Mouse (Mus musculus): ENCODE data around the gene Pecam1.

DNA sequence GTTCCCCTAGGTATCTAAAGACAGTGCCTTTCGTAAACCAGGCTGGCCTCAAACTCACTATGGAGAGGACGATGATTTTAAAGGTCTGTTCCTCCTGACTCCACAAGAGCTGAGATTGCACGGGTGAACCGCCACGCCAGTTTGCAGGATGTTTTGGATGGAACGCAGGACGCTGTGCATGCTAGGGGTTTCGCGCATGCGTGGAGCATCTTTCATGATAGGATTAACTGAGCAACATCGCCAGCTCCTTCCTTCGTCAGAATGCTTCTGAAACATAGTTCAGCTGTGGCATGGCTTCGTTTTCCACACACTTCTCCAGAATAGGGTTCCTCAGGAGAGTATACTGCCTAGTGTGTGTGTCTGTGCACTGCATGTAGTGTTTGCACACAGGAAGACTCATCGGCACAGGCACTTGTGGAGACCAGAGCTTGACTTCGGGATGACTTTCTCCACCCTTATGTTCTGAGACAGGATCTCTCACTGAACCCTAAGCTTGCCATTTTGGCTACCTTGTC lies 26.8 kb downstream of the Pecam1 start:
- TF ChIP-seq CTCF (IDR thresholded peaks at IDR 0.05; ENCODE audit: low read depth, low read length): no peak
- TF ChIP-seq TAL1 (conservative IDR thresholded peaks at IDR 0.05; ENCODE audit: low read depth, low read length): no peak
- no peak for TF ChIP-seq POLR2AphosphoS5 (IDR thresholded peaks at IDR 0.05; ENCODE audit: insufficient replicate concordance, low read depth, low read length)
- TF ChIP-seq GATA1 (IDR thresholded peaks at IDR 0.05; ENCODE audit: borderline replicate concordance, low read length): no peak

All from G1E (cell line).